Mouse (Mus musculus): ENCODE results near the gene Pcbp4.
A peak's percentile ranks its signal among the peaks of the same experiment; 100 is the strongest.

The Pcbp4 gene

GRCm38 (mm10) chr9:106464751-106465541, 11.9 kb downstream of the Pcbp4 start:
- peak; percentile 81 for DNase-seq

DNA sequence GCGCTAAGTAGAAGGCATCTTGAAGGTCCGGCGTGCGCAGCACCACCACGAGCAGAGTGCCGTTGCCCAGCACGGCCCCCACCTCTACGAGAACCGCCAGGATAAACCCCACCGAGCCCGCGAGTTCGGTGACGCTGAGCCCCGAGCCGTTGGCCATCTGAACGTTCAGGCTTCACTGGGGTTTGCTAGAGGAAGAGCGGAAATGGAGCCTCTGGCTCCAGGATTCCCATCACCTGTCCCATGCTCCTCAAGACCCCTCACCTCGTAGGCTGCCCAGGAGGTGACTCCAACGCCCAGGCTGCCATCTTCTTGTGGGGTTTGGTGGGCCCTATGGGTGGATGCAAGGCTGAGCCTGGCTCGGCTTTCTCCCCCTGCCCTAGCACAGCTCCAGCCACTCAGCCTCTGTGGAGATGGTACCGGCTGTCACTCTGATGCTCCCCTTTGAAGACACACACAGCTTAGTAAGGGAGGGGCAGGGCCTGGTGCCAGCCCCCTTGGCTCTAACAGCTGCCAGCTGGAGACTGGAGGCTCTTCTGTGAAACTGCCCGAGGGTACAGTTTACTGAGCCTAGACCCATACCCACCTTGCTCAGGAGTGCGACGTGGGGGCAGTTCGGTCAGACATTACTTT, 12.6 kb downstream of the Pcbp4 start, which contains the start of gene Gpr62:
Gene Gpr62 (minus strand): TSS at position 368 of the 630 bp plus-strand sequence.
- no peak for DNase-seq

DNA sequence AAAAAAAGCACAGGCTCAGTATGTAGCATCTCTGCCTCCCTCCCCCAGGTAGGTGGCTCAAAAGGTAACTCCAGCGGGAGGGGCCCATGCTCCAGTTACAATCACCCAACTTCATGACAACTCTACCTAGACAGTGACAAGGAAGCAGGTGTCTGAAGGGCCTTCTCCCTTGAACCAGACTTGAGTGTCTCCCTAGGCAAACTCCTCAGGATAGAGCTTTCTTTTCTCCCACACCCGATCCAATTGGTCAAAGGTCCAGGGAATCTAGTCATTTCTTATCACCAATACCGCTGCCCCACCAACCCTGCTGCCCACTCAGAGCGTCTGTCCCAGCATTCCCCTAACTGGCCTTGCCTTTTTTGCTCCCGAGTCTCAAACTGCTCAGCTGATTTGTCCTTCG, 13.6 kb downstream of the Pcbp4 start:
- no peak for DNase-seq

GRCm38 (mm10) chr9:106467746-106468145, 14.7 kb downstream of the Pcbp4 start:
- no peak for DNase-seq

GRCm38 (mm10) chr9:106469317-106469716, 16.2 kb downstream of the Pcbp4 start:
- no peak for DNase-seq

DNA sequence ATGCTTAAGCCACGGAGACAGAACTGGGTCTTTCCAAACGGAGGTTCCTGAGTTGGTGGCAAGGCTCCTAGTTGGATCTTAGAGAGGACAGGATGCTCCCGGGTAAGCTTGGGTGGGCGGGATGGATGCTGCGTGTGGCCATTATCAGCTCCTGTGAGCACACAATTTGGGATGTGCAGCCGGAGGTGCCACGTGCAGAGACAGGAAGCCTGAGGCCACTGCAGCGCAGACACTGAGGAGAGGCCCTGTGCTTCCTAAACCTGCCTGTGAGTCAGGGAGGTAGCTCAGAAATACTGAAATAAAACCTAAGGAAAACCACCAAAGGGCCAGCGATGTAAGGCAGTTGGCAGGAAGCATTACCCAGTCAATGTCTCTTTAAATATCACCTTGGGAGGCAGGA, 16.7 kb downstream of the Pcbp4 start:
- no peak for DNase-seq

- DNase-seq: no peak
Observed at GRCm38 (mm10) chr9:106470991-106471750, 18.1 kb downstream of the Pcbp4 start.

DNA sequence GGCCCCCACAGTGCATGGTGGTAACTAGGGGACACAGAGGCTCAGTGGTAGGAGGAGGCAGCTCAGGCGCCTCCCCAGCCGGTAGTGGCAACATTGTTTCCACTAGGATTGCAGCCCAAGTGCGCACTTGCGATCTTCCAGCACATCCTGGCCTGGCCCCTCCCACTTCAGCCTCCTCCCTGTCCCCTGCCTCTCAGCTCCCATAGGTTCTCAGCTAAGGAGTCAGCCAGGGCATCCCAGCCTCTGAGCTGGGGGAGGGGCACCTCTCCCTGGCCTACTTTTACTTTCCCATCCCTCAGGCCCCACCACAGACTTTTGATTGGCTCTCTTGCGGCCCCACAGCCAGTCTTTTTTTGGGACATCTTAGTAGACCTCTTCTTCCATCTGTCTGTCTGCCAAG, 18.8 kb downstream of the Pcbp4 start:
- DNase-seq: peak; percentile 84

DNA sequence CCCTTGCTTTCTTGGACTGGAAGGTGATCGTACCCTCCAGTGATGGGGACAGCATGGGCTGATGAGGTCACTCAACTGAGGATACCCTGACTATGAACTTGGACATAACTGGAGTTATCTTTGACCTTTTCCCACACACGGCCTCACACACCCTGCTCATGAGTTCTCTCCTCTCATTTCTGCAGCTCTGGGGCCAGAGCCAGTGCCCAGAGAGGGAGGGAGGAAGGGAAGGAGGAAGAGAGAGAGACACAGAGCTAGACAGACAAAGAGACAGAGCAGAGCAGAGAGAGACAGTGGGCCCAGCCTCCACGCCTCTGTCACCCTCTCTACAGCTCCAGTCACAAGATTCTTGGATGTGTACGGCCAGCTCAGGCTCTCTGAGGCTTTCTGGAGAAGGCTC, 19.2 kb downstream of the Pcbp4 start:
- DNase-seq: peak; percentile 20

DNA sequence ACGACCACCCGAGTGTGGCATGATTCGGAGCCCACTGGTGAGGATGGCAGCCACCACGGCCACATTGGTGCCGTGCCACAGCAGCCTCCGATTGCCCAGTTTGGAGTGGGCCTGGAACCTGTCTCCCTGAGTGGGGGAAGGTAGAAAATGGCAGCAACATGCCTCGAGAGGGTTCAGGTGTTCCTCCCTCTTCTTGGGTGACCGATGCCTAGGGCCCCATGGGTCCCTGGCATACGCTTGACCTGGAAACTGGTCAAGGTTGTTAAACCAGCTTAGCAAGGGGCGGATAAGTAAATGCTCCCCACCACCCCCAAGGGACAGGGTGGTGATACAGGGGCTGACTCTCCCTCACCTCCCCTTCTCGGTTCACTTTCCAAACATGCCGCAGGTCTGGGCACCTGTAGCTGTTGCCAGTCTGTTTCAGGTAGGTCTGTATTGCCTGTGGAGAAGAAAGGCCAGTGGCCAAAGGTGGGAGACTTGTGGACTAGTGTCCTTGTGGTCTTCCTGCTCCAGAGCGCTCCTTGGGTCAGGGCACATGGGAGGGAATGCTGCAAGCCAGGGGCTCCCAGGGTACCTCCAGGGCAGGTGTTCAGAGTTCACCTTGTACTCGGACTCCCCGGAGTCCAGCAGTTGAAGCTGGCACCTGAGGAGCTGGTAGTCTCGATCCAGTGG, 20.1 kb downstream of the Pcbp4 start:
- DNase-seq: peak; percentile 26

DNA sequence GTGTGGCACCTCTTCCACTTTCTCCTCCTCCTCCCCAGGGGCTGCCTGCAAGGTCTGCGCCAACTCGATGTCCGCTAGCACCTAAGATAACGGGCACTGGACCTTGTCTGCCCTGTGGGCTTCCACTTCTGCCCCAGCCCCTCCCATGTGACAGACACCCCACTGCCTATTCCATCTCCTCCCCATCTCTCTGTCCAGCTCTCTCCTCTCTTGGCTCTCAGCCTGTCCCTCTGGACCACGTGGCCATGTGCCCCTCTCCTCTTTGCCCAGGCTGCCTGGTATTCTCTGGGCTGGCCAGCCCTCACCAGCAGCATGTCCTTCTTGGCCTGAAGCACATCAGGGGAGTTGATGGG, 20.6 kb downstream of the Pcbp4 start:
- peak; percentile 24 for DNase-seq

- peak; percentile 84 for DNase-seq
Observed at GRCm38 (mm10) chr9:106474456-106474855, 21.4 kb downstream of the Pcbp4 start.

GRCm38 (mm10) chr9:106475046-106475445, 22.0 kb downstream of the Pcbp4 start:
- peak; percentile 60 for DNase-seq

GRCm38 (mm10) chr9:106475663-106476001, 22.5 kb downstream of the Pcbp4 start, which contains the start of gene Rrp9:
TSS of gene Rrp9 (plus strand) at chr9:106475963.
- DNase-seq: peak; percentile 28

GRCm38 (mm10) chr9:106476002-106476923, 23.2 kb downstream of the Pcbp4 start:
- DNase-seq: peak; percentile 64

GRCm38 (mm10) chr9:106476924-106477484, 23.9 kb downstream of the Pcbp4 start, which contains the start of gene Parp3:
TSS of gene Parp3 (minus strand) at chr9:106476949.
- DNase-seq: peak; percentile 99

- DNase-seq: peak; percentile 7
Observed at GRCm38 (mm10) chr9:106477649-106478048, 24.6 kb downstream of the Pcbp4 start.

DNA sequence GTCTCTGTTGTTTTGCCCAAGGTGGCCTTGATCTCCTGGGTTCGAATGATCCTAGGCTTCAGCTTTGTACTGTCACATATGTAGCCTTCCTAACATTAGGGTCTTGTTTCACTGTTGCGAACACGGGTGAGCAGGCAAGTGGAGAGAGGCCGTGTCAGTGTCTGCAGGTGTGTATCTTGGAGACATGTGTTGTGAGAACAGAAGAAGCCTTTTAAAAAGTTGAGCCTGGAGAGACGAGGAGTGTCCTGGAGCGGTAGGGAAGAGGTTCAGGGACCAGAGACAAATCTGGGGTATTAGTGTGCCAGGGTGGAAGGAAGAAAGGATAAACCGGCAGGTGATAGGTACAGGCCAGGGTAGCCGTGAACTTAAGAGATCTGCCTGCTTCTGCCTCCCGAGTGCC, 25.0 kb downstream of the Pcbp4 start:
- peak; percentile 3 for DNase-seq

- DNase-seq: peak; percentile 3
Observed at GRCm38 (mm10) chr9:106480541-106480940, 27.4 kb downstream of the Pcbp4 start.

- no peak for DNase-seq
Observed at GRCm38 (mm10) chr9:106481075-106481474, 28.0 kb downstream of the Pcbp4 start.

GRCm38 (mm10) chr9:106481676-106482075, 28.6 kb downstream of the Pcbp4 start:
- DNase-seq: peak; percentile 7

All from kidney, postnatal 10 days (tissue).